Mouse (Mus musculus) layer of hippocampus, postnatal 10 days (tissue): Measurements from ENCODE around the gene Platr17. TPM values are rescaled to one million over a fixed set of nuclear protein-coding genes. Genes with fewer than 3 reads are reported as not detected.
"Not testable (repeated sequence)": the region's sequence is repeated elsewhere in the genome, so short reads cannot be mapped to it uniquely, and the experiment has no call there.

Source experiments
- DNase-seq, 2 experiments: peaks; one replicate each; pipeline ENCODE4 v3.0.0; 2021; ENCODE audit warnings: low spot score in 2 of 2
- long read RNA-seq: library from polyadenylated mRNA; stranded (forward); transcript quantifications from one replicate; pipeline ENCODE4 v2.0.0, GENCODE M21; 2023
- total RNA-seq, 2 experiments: library from RNA; stranded (reverse); gene quantifications; 2 replicates each; pipeline ENCODE4 v1.2.3; 2021

Gene Platr17
- total RNA-seq, result 1 to 10 TPM in 1 of 2 experiments, under 1 TPM in 1; 0.87 to 1.1 TPM
- long read RNA-seq, result 0 reads

DNA sequence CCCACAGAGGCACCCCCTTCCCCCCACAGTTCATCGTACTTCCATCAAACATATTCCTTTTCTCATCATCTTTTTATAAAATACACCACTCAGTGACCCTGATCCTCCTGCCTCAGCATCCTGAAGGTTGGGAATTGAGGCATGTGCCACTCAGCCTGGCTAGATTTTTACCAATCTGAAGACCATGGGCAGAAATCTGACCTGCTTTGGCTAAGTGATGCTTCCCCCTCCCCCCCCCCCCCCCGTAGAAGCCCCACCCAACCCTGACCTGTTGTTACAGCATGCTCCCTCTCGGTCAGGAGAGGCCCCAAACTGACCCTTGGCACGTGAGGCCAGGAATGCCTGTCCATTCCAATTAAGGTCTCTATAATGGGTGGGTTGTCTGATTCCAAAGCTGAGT, at the start of gene Platr17:
Gene Platr17 (plus strand): TSS at position 301 of the 400 bp plus-strand sequence.
- DNase-seq, result not testable (repeated sequence)

DNA sequence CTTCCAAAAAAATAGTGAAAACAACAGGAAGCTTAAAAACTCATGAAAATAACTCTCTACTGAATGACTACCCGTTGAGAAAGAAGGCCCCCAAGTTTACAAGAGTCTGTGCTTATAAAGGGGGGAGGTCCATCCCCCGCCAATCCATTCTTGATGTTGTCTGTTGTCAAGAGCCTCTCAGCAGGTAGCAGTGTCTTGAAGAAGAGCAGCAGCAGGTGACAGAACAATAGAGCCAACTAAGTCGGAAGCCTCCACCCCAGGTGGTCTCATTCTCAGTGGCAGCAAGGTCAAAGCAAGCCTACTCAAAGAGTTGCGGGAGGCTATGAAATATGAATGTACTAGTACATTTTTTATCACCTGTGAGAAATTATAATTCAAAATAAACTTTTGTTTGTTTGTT, 47.1 kb upstream of the Platr17 start:
- DNase-seq, result no peak

DNA sequence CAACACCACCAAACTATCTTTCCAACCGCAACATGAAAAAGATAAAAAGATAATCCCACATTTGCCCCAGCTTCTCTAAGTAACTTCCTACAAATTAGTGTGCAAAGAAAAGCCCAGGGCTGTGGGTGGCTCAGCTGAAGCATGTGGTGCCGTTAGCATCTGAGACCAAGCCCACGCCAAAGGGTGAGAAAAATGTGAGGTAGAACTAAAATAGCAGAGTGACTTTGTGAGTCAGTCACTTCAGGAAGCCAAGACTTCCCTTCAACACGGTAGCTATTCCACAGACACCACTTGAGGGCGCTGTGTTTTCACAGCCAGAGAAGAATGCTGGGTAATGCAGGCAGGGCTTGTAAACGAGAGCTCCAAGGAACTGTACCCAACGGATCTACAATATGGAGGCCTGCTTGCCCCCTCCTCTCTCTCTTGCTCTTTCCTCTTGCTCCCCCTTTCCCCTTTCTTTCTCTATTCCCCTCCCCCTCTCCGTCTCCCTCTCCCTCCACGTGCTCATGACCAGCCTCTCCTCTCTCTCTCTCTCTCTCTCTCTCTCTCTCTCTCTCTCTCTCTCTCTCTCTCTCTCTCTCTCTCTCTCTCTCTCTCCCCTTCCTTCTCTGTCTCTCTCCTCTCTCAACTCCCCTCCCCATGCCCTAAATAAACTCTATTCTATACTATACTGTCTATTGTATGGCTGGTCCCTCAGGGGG, 39.5 kb upstream of the Platr17 start:
- peak; percentile 51 to 52 for DNase-seq

DNA sequence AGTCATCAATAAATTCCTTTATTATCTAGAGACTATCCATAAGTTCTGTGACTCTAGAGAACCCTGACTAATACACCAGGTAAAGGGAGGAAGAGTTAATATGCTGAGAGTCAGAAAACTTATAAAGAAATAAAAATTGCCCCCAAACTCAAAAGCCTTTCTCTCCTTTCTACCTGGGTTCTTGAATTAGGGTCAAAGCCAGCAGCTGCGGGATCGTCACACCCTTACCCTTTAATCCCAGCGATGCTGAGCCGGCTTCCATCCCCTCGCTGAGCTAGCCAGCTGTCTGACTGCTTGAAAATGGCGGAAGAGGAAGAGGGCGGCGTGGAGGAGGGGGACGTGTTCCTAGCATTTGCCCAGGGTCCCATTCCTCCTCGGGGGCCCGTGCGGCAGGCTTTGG, 31.4 kb upstream of the Platr17 start, which contains the start of gene Gm7029:
Gene Gm7029 (plus strand): TSS at position 301 of the 400 bp plus-strand sequence.
- DNase-seq, result not testable (repeated sequence)

- no peak for DNase-seq
Measured at GRCm38 (mm10) chr17:33874411-33874810, 30.5 kb upstream of the Platr17 start.

GRCm38 (mm10) chr17:33875797-33876196, 29.1 kb upstream of the Platr17 start:
- DNase-seq, result not testable (repeated sequence)

- DNase-seq, result not testable (repeated sequence)
Measured at GRCm38 (mm10) chr17:33884320-33884719, 20.6 kb upstream of the Platr17 start.

GRCm38 (mm10) chr17:33887802-33888201, 17.1 kb upstream of the Platr17 start:
- not testable (repeated sequence) for DNase-seq

GRCm38 (mm10) chr17:33888230-33888629, 16.7 kb upstream of the Platr17 start:
- not testable (repeated sequence) for DNase-seq

- not testable (repeated sequence) for DNase-seq
Measured at GRCm38 (mm10) chr17:33889941-33890532, 14.9 kb upstream of the Platr17 start.

- DNase-seq, result peak; percentile 100
Measured at GRCm38 (mm10) chr17:33890533-33891059, 14.3 kb upstream of the Platr17 start, which contains the start of gene Kifc1. TSS of gene Kifc1 (minus strand) at chr17:33890661.

DNA sequence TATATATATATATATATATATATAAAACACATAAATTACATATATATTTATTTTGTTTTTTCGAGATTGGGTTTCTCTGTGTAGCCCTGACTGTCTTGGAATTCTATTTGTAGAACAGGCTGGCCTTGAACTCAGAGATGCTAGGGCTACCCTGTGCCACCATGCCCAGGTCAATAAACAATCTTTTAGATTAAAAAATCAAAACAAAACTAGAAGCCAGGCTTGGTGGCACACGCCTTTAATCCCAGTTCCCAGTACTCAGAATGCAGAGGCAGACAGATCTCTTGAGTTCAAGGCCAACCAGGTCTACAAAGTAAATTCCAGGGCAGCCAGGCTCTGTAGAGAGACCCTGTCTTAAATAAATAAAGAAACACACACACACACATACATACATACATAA, 13.6 kb upstream of the Platr17 start:
- DNase-seq, result no peak

DNA sequence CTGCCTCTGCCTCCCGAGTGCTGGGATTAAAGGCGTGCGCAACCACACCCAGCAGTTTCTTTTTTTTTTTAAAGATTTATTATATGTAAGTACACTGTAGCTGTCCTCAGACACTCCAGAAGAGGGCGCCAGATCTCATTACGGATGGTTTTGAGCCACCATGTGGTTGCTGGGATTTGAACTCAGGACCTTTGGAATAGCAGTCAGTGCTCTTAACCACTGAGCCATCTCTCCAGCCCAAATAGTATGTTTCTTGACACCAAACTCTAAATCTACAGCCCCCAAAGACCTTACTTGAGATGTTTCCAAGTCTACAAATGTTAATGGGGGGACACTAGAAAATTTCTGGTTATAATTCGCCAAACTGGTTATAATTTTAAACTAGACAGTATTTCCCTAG, 13.0 kb upstream of the Platr17 start:
- DNase-seq, result not testable (repeated sequence)

- no peak for DNase-seq
Measured at GRCm38 (mm10) chr17:33892429-33892828, 12.5 kb upstream of the Platr17 start.

DNA sequence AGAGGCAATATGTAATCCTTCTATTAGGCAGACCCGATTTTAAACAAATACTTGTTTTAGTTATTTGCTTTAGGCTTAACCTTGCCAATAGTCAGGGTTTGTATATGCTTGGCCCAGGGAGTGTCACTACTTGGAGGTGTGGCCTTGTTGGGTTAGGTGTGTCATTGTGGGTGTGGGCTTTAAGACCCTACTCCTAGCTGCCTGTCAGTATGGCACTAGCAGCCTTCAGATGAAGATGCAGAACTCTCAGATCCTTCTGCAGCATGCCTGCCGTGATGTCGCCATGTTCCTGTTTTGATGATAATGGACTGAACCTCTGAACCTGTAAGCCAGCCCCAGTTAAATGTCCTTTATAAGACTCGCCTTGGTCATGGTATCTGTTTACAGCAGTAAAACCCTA, 11.9 kb upstream of the Platr17 start:
- DNase-seq, result not testable (repeated sequence)

GRCm38 (mm10) chr17:33897114-33897794, 7.7 kb upstream of the Platr17 start:
- DNase-seq, result no peak

- DNase-seq, result not testable (repeated sequence)
Measured at GRCm38 (mm10) chr17:33898193-33898592, 6.7 kb upstream of the Platr17 start.

GRCm38 (mm10) chr17:33899642-33900041, 5.3 kb upstream of the Platr17 start:
- DNase-seq, result no peak

DNA sequence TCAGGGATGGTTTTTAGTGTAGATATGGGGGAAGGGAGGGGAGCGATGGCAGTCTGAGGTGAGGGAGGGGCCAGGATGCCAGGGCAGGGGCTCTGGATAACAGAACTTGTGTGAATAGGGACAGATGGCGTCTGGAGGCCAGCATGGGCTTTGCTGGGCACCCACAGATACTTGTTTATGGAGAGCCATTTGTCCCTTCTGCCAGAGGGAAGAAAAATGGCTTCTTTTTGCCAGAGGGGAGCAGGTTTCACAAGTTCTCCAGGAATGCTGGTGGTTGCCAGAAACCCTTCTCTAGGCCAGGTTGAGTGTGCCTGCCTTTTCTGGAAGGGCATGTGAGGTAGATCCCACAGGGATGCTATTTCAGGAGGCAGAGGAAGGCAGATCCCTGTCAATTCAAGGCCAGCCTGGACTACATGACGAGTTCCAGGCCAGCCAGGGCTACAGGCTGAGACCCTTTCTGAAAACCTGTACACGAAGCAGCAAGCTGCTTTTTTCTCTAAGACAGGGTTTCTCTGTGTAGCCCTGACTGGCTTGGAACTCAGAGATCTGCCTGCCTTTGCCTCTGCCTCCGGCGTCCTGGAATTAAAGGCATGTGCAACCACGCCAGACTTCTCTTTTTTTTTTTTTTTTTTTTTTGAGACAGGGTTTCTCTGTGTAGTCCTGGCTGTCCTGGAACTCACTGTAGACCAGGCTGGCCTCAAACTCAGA, 4.5 kb upstream of the Platr17 start:
- DNase-seq, result no peak

GRCm38 (mm10) chr17:33900989-33901314, 4.0 kb upstream of the Platr17 start:
- no peak for DNase-seq

DNA sequence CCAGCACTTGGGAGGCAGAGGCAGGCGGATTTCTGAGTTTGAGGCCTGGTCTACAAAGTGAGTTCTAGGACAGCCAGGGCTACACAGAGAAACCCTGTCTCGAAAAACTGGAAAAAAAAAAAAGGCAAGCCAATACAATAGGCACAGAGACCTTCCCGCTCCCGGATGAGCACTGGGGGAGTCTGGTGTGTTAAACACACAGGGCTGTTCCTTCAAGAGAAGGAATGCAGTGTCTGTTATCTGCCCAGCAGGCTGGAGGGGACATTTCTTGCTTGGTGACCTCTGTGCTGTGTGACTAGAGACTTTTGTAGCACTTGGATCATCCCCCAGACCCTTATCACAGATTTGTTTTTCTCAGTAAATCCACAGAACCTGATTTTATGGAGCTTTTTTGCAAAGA, 3.3 kb upstream of the Platr17 start:
- DNase-seq, result no peak
